Mouse (Mus musculus) limb, embryonic 14.5 days (tissue): Measurements from ENCODE around the gene Ncln. TPM values are rescaled to one million over a fixed set of nuclear protein-coding genes. Genes with fewer than 3 reads are reported as not detected.

Experiments used
- ATAC-seq: fragments of 200-750 bp; cut with Nextera tagmentation; 2 replicates; pipeline ENCODE4 v1.8.0; 2017; ENCODE audit warnings: low read depth, moderate number of reproducible peaks, moderate TSS enrichment; ENCODE audit not compliant: low FRiP score
- DNase-seq: peaks from one replicate; pipeline ENCODE4 v3.0.0-alpha.2; 2015; ENCODE audit warnings: low spot score
- H3K27ac ChIP-seq: fragments of 300-500 bp; sonication (generic); replicated peaks from 2 replicates; pipeline ENCODE4 v1.5.1; 2014; ENCODE audit warnings: low read depth, mild to moderate bottlenecking, low read length, moderate library complexity, mixed read lengths
- H3K27me3 ChIP-seq: fragments of 300-500 bp; sonication (generic); 2 replicates; pipeline ENCODE4 v1.6.1; 2014; ENCODE audit warnings: low read length, mixed read lengths; ENCODE audit not compliant: control insufficient read depth, insufficient read depth
- H3K36me3 ChIP-seq: fragments of 300-500 bp; sonication (generic); 2 replicates; pipeline ENCODE4 v1.6.1; 2014; ENCODE audit warnings: mild to moderate bottlenecking, low read length, moderate library complexity, mixed read lengths; ENCODE audit not compliant: control insufficient read depth, insufficient read depth
- H3K4me1 ChIP-seq: fragments of 300-500 bp; sonication (generic); 2 replicates; pipeline ENCODE4 v1.6.1; 2014; ENCODE audit warnings: antibody characterized with exemption, low read length, mixed read lengths; ENCODE audit not compliant: control insufficient read depth, insufficient read depth
- H3K4me2 ChIP-seq: fragments of 300-500 bp; sonication (generic); replicated peaks from 2 replicates; pipeline ENCODE4 v1.6.1; 2014; ENCODE audit warnings: low read depth, mild to moderate bottlenecking, low read length, moderate library complexity; ENCODE audit not compliant: severe bottlenecking
- H3K4me3 ChIP-seq: fragments of 300-500 bp; sonication (generic); replicated peaks from 2 replicates; pipeline ENCODE4 v1.5.1; 2014; ENCODE audit warnings: low read length
- H3K9ac ChIP-seq: fragments of 300-500 bp; sonication (generic); 2 replicates; pipeline ENCODE4 v1.6.1; 2014; ENCODE audit warnings: mild to moderate bottlenecking, low read depth, low read length, moderate library complexity; ENCODE audit not compliant: severe bottlenecking
- H3K9me3 ChIP-seq: fragments of 300-500 bp; sonication (generic); 2 replicates; pipeline ENCODE4 v1.6.1; 2016; ENCODE audit warnings: low read length; ENCODE audit not compliant: control insufficient read depth
- POLR2A ChIP-seq: fragments of 200-500 bp; IDR thresholded peaks from 2 replicates; pipeline ENCODE4 v1.8.0; 2012; ENCODE audit warnings: inconsistent platforms, mild to moderate bottlenecking, moderate library complexity, borderline replicate concordance; ENCODE audit not compliant: insufficient read depth, insufficient read length; ENCODE audit errors: extremely low read depth
- WGBS: fragments of 180-500 bp; shearing (Covaris S2); extraction: QIAGEN DNeasy Blood & Tissue Kit; methylation state at CpG from one replicate; pipeline ENCODE4 v1.1.7; 2014; 5-methylcytosine and 5-hydroxymethylcytosine counted together
- polyA plus RNA-seq, 2 experiments: library from polyadenylated mRNA; depleted of rRNA in 1 of 2; stranded (reverse) in 1 of 2; unstranded in 1 of 2; fragments of >200 nt; fragmentation: Nextera tagmentation in 1 of 2; extraction: Ambion mirVana in 1 of 2; gene quantifications; 2 replicates each; pipeline versions ENCODE4 v1.2.1 to v1.2.3; 2012 to 2014

The Ncln gene
- polyA plus RNA-seq, 2 experiments, result 76.4 to 218 TPM

DNA sequence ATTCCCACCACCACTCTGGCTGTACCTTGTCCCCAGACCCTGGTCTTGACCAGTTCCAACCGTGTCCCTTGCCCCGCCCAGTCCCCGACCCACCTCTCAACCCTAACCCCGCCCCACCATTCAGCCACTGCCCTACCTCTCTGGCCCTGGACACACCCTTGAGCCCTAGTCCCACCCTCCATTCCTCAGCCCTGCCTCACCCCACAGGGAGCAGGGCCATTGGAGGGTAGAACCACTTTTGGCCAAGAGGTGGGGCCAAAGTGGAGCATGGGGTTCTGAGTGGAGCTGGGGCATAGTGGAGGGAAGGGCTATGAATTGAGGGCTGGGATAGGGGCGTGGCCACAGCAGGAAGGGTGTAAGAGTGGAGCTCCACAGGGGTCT is 30.9 kb downstream of the Ncln start:
- Histone ChIP-seq H3K9me3 (no peaks in the 10 kb centered on the region), H3K9ac (no peak overlapping the region), H3K36me3 (no peaks in the 10 kb centered on the region), H3K27ac (no peak overlapping the region), H3K4me3 (no peak overlapping the region), H3K27me3 (peaks cover 62% of the 10 kb centered on the region), H3K4me1 (0 out of 2 replicates have a peak, but pooled peaks cover 7% of the 10 kb centered on the region), H3K4me2 (no peak overlapping the region)
- 7% methylated on average over 5 of the region's 5 CpGs for WGBS
- no peak for DNase-seq
- no peak for TF ChIP-seq POLR2A
- ATAC-seq, result no peak

DNA sequence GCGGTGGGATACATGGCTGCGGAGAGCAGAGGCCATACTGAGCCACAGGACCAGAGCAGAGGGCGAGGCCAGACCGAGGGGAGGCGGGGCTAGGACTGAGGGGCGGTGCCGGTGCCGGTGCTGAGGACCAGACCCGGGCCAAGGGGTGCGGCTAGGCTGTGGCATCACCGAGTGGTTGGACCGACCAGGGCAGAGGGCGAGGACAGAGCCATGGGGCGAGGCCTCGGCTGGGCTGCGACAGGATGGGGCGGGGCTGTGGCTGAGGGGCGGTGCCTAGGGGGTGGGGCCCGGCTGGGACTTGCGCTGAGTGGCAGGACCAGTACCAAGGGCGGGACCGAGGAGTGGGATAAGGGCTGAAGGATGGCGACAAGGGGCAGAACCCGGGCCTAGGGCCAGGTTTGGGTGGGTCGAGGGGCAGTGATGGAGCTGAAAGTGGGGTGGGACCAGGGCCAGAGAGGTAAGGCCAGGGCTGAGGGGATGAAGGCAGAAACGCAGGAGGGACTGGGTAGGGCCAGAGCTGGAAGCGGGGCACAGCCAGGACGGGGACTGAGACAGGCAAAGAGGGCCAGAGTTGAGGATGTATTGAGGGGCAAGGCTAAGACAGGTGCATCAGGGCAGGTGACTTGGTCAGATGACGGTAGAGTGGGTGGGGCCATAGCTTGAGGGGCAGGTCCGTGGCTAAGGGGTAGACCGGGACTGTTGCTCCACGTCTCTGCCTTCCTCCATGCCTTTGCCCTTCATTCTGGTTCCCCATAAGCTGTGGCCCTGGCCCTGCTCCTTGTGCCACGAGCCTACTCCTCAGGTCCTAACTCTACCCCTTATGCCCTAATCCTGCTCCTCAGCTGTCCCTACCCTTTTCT is 31.6 kb downstream of the Ncln start:
- WGBS, result 5% methylated on average over 33 of the region's 33 CpGs
- Histone ChIP-seq H3K27me3 (peaks cover 68% of the 10 kb centered on the region), H3K27ac (no peak overlapping the region), H3K36me3 (no peaks in the 10 kb centered on the region), H3K4me2 (peak overlapping the region; percentile 42), H3K4me1 (0 out of 2 replicates have a peak, but pooled peaks cover 7% of the 10 kb centered on the region), H3K9ac (no peak overlapping the region), H3K4me3 (peak overlapping the region; percentile 33), H3K9me3 (no peaks in the 10 kb centered on the region)
- TF ChIP-seq POLR2A, result no peak
- no peak for DNase-seq
- peak; percentile 56; the same call in 1 of the 2 replicates for ATAC-seq

- H3K9ac ChIP-seq, result no peak overlapping the region
- H3K36me3 ChIP-seq, result no peaks in the 10 kb centered on the region
- H3K4me1 ChIP-seq, result 0 out of 2 replicates have a peak, but pooled peaks cover 7% of the 10 kb centered on the region
- no peak for ATAC-seq
- H3K9me3 ChIP-seq, result no peaks in the 10 kb centered on the region
- 63% methylated on average over 4 of the region's 4 CpGs for WGBS
- no peak for TF ChIP-seq POLR2A
- H3K27me3 ChIP-seq, result peaks cover 77% of the 10 kb centered on the region
- H3K27ac ChIP-seq, result no peak overlapping the region
- no peak overlapping the region for H3K4me3 ChIP-seq
- H3K4me2 ChIP-seq, result no peak overlapping the region
- DNase-seq, result no peak
Observed at GRCm38 (mm10) chr10:81463531-81463930, 32.7 kb downstream of the Ncln start.

DNA sequence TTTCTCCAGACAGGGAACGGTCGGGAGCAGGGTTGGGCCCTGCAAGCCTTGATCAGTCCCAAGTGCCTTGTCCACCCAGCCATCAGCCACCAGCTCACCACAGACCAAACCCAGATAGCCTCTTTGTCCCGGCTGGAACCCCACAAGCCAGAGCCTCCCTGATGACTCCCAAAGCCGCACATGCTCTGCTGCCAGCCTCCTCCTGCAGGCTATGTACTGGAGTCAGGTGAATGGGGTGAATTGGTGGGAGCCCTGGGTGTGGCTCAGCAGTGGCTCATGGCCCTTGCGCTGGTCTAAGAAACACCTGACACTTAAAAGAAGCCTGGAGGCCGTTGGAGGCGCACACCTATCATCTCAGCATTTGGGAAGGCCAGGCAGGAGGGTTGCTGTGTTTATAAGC is 33.3 kb downstream of the Ncln start:
- no peak for DNase-seq
- Histone ChIP-seq H3K9ac (no peak overlapping the region), H3K27me3 (peaks cover 79% of the 10 kb centered on the region), H3K27ac (no peak overlapping the region), H3K36me3 (no peaks in the 10 kb centered on the region), H3K4me1 (0 out of 2 replicates have a peak, but pooled peaks cover 7% of the 10 kb centered on the region), H3K4me2 (no peak overlapping the region), H3K9me3 (no peaks in the 10 kb centered on the region), H3K4me3 (no peak overlapping the region)
- ATAC-seq, result no peak
- WGBS, result 75% methylated on average over 7 of the region's 7 CpGs
- TF ChIP-seq POLR2A, result no peak

DNA sequence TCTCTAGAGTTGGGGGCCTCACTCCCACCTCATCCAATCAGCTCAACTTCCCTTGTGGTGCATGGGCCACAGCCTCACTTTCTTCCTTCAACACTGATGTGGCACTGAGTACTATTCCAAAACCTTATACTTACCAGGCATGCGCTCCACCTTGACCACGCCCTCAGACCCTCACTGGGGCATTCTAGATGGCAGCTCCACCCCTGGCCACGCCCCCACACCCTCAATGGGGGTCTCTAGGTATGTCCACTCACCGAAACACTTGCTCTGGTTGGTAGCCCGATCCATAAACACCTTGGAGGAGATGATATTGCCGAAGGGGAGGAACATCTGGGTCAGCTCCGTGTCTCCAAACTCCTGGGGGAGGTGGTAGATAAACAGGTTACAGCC is 33.8 kb downstream of the Ncln start:
- Histone ChIP-seq H3K9ac (no peak overlapping the region), H3K4me1 (0 out of 2 replicates have a peak, but pooled peaks cover 7% of the 10 kb centered on the region), H3K9me3 (no peaks in the 10 kb centered on the region), H3K36me3 (no peaks in the 10 kb centered on the region), H3K4me3 (no peak overlapping the region), H3K4me2 (no peak overlapping the region), H3K27me3 (peaks cover 81% of the 10 kb centered on the region), H3K27ac (no peak overlapping the region)
- ATAC-seq (no peak), DNase-seq (no peak)
- WGBS, result 27% methylated on average over 7 of the region's 7 CpGs
- TF ChIP-seq POLR2A, result no peak
